13 mouse cellular contexts compared by ENCODE assay signal in genomic region chr8:83048527-83048926, GRCm38 (mm10).
A peak's percentile ranks its signal among the peaks of the same experiment; 100 is the strongest.
DNase-seq lines count a peak whose midpoint lies in the region; ATAC-seq lines count a peak whose summit lies in the region.
"Had no signal": no experiment of that assay in that cellular context is flagged by ENCODE, and none has a peak within 500 bp of the region (broad histone marks: within the 10 kb centered on the region; RNA-seq: fewer than 3 reads in every experiment).

No protein-coding gene starts in this region.

- no peak for ATAC-seq in forebrain, embryonic 12.5 days (ENCODE audit: low FRiP score)
- no peak for ATAC-seq in forebrain, embryonic 11.5 days (replicated peaks; ENCODE audit: low FRiP score)
- ATAC-seq in kidney, embryonic 15.5 days (replicated peaks; ENCODE audit: low FRiP score) = no peak
- no peak for ATAC-seq in neural tube, embryonic 15.5 days (ENCODE audit: low FRiP score)
- ATAC-seq: inflammation-experienced regulatory T-cells, adult 6 months had no signal

- WGBS in forebrain, embryonic 12.5 days = 59% methylated on average over 6 of the region's 6 CpGs
- 64% methylated on average over 6 of the region's 6 CpGs for WGBS in forebrain, embryonic 11.5 days
- 58% methylated on average over 6 of the region's 6 CpGs for whole genome bisulfite sequencing in kidney, embryonic 15.5 days
- 72% methylated on average over 6 of the region's 6 CpGs for WGBS in neural tube, embryonic 15.5 days

- 0 out of 2 replicates have a peak overlapping the region, but pooled peaks have one; percentile 60 for H3K27ac ChIP-seq in forebrain, embryonic 12.5 days
- H3K27ac ChIP-seq in forebrain, embryonic 11.5 days (ENCODE audit: low read depth, low read length) = no peak overlapping the region
- 0 out of 2 replicates have a peak overlapping the region, but pooled peaks have one; percentile 32 for H3K27ac ChIP-seq in kidney, embryonic 15.5 days
- peak overlapping the region; percentile 41 for H3K27ac ChIP-seq in neural tube, embryonic 15.5 days (replicated peaks)
- H3K27ac ChIP-seq: liver, embryonic 13.5 days had no signal

- H3K4me3 ChIP-seq in forebrain, embryonic 12.5 days (replicated peaks) = no peak overlapping the region
- no peak overlapping the region for H3K4me3 ChIP-seq in forebrain, embryonic 11.5 days (ENCODE audit: low read depth, low read length)
- H3K4me3 ChIP-seq in kidney, embryonic 15.5 days (replicated peaks) = no peak overlapping the region
- no peak overlapping the region for H3K4me3 ChIP-seq in neural tube, embryonic 15.5 days (replicated peaks)
- H3K4me3 ChIP-seq: liver, embryonic 13.5 days had no signal

- no peak overlapping the region for H3K9ac ChIP-seq in forebrain, embryonic 12.5 days
- no peak overlapping the region for H3K9ac ChIP-seq in forebrain, embryonic 11.5 days (ENCODE audit: low read length)
- no peak overlapping the region for H3K9ac ChIP-seq in kidney, embryonic 15.5 days
- no peak overlapping the region for H3K9ac ChIP-seq in neural tube, embryonic 15.5 days (replicated peaks)
- H3K9ac ChIP-seq: liver, embryonic 13.5 days had no signal

- no peaks in the 10 kb centered on the region for H3K36me3 ChIP-seq in forebrain, embryonic 12.5 days (replicated peaks)
- H3K36me3 ChIP-seq in forebrain, embryonic 11.5 days (ENCODE audit: control insufficient read depth, insufficient read depth, low read length) = no peaks in the 10 kb centered on the region
- H3K36me3 ChIP-seq in kidney, embryonic 15.5 days = no peaks in the 10 kb centered on the region
- H3K36me3 ChIP-seq in neural tube, embryonic 15.5 days = no peaks in the 10 kb centered on the region
- H3K36me3 ChIP-seq: liver, embryonic 13.5 days had no signal

- no peak overlapping the region for H3K4me2 ChIP-seq in forebrain, embryonic 12.5 days
- H3K4me2 ChIP-seq in forebrain, embryonic 11.5 days (ENCODE audit: low read depth, low read length, severe bottlenecking) = no peak overlapping the region
- no peak overlapping the region for H3K4me2 ChIP-seq in kidney, embryonic 15.5 days
- H3K4me2 ChIP-seq in neural tube, embryonic 15.5 days = no peak overlapping the region
- H3K4me2 ChIP-seq: liver, embryonic 13.5 days had no signal

- no peaks in the 10 kb centered on the region for H3K27me3 ChIP-seq in forebrain, embryonic 12.5 days
- H3K27me3 ChIP-seq in forebrain, embryonic 11.5 days (ENCODE audit: control insufficient read depth, insufficient read depth, low read length) = no peaks in the 10 kb centered on the region
- no peaks in the 10 kb centered on the region for H3K27me3 ChIP-seq in kidney, embryonic 15.5 days
- H3K27me3 ChIP-seq in neural tube, embryonic 15.5 days (replicated peaks) = no peaks in the 10 kb centered on the region
- H3K27me3 ChIP-seq: liver, embryonic 13.5 days had no signal

- H3K9me3 ChIP-seq in forebrain, embryonic 12.5 days = no peaks in the 10 kb centered on the region
- no peaks in the 10 kb centered on the region for H3K9me3 ChIP-seq in forebrain, embryonic 11.5 days (ENCODE audit: control insufficient read depth, low read length)
- H3K9me3 ChIP-seq in kidney, embryonic 15.5 days (replicated peaks) = no peaks in the 10 kb centered on the region
- no peaks in the 10 kb centered on the region for H3K9me3 ChIP-seq in neural tube, embryonic 15.5 days (replicated peaks)
- H3K9me3 ChIP-seq: liver, embryonic 13.5 days had no signal

- no peak for DNase-seq in forebrain, embryonic 11.5 days (ENCODE audit: low spot score)
- no peak for DNase-seq in kidney, adult 8-10 months
- DNase-seq in retina, postnatal 1 day = peak; percentile 15
- DNase-seq in retina, embryonic 14.5 days (ENCODE audit: low spot score) = no peak
- DNase-seq in testis, postnatal 14 days (ENCODE audit: low spot score) = no peak
- DNase-seq: adrenal gland, adult 8-10 months; cerebellum, adult 9-10 months; liver, embryonic 13.5 days; lung, postnatal 36 days had no signal

- peaks cover 22% of the 10 kb centered on the region for H3K4me1 ChIP-seq in forebrain, embryonic 12.5 days
- no peaks in the 10 kb centered on the region for H3K4me1 ChIP-seq in forebrain, embryonic 11.5 days (replicated peaks; ENCODE audit: control insufficient read depth, insufficient read depth, low read length)
- peaks cover 9% of the 10 kb centered on the region for H3K4me1 ChIP-seq in kidney, embryonic 15.5 days
- peaks cover 24% of the 10 kb centered on the region for H3K4me1 ChIP-seq in neural tube, embryonic 15.5 days
- H3K4me1 ChIP-seq: liver, embryonic 13.5 days had no signal
